Mouse (Mus musculus) gastrocnemius, adult 8-10 months (tissue): ENCODE data around the gene Vmn1r1. TPM values are rescaled to one million over a fixed set of nuclear protein-coding genes. Genes with fewer than 3 reads are reported as not detected.

ENCODE experiments used
- total RNA-seq, 4 experiments: library from RNA; stranded (reverse); gene quantifications; 2 replicates each; pipeline ENCODE4 v1.2.4; 2022

The Vmn1r1 gene
- total RNA-seq, 4 experiments from 2014 or later, result not detected

Other genes with a start within 250 kb of the Vmn1r1 start
- gene Enah, start 144.5 kb downstream of the Vmn1r1 start, total RNA-seq, result 10 to 100 TPM; 43.1 to 56.3 (median 48.3) TPM
- gene Srp9, start 39.7 kb downstream of the Vmn1r1 start, total RNA-seq, result 10 to 100 TPM; 41.5 to 49.1 (median 45.6) TPM
- 10 to 100 TPM; 11.7 to 18.1 (median 15.7) TPM for gene Degs1, start 118.3 kb upstream of the Vmn1r1 start, total RNA-seq
- 10 to 100 TPM; 17.2 to 21.0 (median 19.1) TPM for gene Fbxo28, start 177.1 kb upstream of the Vmn1r1 start, total RNA-seq
- 10 to 100 TPM in 3 of 4 experiments, 1 to 10 TPM in 1; 8.2 to 11.8 (median 10.9) TPM for gene Trp53bp2, start 244.7 kb upstream of the Vmn1r1 start, total RNA-seq